Mouse (Mus musculus) forebrain, embryonic 13.5 days (tissue): ENCODE measurements around the gene Rras. TPM values are rescaled to one million over a fixed set of nuclear protein-coding genes. Genes with fewer than 3 reads are reported as not detected.

Experiments used
- ATAC-seq: fragments of 200-750 bp; cut with Nextera tagmentation; 2 replicates; pipeline ENCODE4 v1.8.0; 2017
- H3K27ac ChIP-seq: fragments of 300-500 bp; sonication (generic); 2 replicates; pipeline ENCODE4 v1.5.1; 2015; ENCODE audit warnings: inconsistent platforms, mild to moderate bottlenecking, moderate library complexity
- H3K27me3 ChIP-seq: fragments of 300-500 bp; sonication (generic); 2 replicates; pipeline ENCODE4 v1.6.1; 2015; ENCODE audit warnings: mild to moderate bottlenecking, inconsistent platforms
- H3K36me3 ChIP-seq: fragments of 300-500 bp; sonication (generic); 2 replicates; pipeline ENCODE4 v1.6.1; 2015; ENCODE audit warnings: mild to moderate bottlenecking, inconsistent platforms; ENCODE audit not compliant: poor library complexity, severe bottlenecking
- H3K4me1 ChIP-seq: fragments of 300-500 bp; sonication (generic); 2 replicates; pipeline ENCODE4 v1.6.1; 2015; ENCODE audit warnings: inconsistent platforms
- H3K4me2 ChIP-seq: fragments of 300-500 bp; sonication (generic); 2 replicates; pipeline ENCODE4 v1.6.1; 2015; ENCODE audit warnings: inconsistent platforms, mild to moderate bottlenecking, moderate library complexity
- H3K4me3 ChIP-seq: fragments of 300-500 bp; sonication (generic); 2 replicates; pipeline ENCODE4 v1.5.1; 2015; ENCODE audit warnings: mild to moderate bottlenecking, inconsistent platforms
- H3K9ac ChIP-seq: fragments of 300-500 bp; sonication (generic); 2 replicates; pipeline ENCODE4 v1.6.1; 2015; ENCODE audit warnings: mild to moderate bottlenecking, inconsistent platforms
- H3K9me3 ChIP-seq: fragments of 300-500 bp; sonication (generic); replicated peaks from 2 replicates; pipeline ENCODE4 v1.6.1; 2016; ENCODE audit warnings: inconsistent platforms
- WGBS: fragments of 180-500 bp; shearing (Covaris S2); methylation state at CpG from one replicate; pipeline ENCODE4 v1.1.7; 2015; 5-methylcytosine and 5-hydroxymethylcytosine counted together
- polyA plus RNA-seq: library from polyadenylated mRNA; unstranded; fragments of >200 nt; fragmentation: Nextera tagmentation; extraction: Ambion mirVana; gene quantifications from 2 replicates; pipeline ENCODE4 v1.2.1, GENCODE M21; 2015

Rras gene
- polyA plus RNA-seq, 1 experiment from 2014 or later: 10.2 TPM

- H3K36me3 ChIP-seq: peaks cover 31% of the 10 kb centered on the region
- no peak for ATAC-seq
- peak overlapping the region; percentile 96 for H3K4me3 ChIP-seq
- H3K27me3 ChIP-seq: no peaks in the 10 kb centered on the region
- 0% methylated on average over 32 of the region's 45 CpGs for WGBS
- H3K4me1 ChIP-seq: peaks cover 42% of the 10 kb centered on the region
- no peaks in the 10 kb centered on the region for H3K9me3 ChIP-seq
- H3K27ac ChIP-seq: peak overlapping the region; percentile 93
- peak overlapping the region; percentile 98 for H3K9ac ChIP-seq
- peak overlapping the region; percentile 73 for H3K4me2 ChIP-seq
Measured at GRCm38 (mm10) chr7:44985595-44986191, 32.1 kb upstream of the Rras start.

GRCm38 (mm10) chr7:44986192-44986878 lies 31.4 kb upstream of the Rras start, which contains the start of gene Prmt1:
Prmt1 (minus strand) TSS chr7:44986568.
- Histone ChIP-seq H3K9ac (peak within 1 kb of the TSS; percentile 98), H3K9me3 (no peaks in the 10 kb centered on the region), H3K4me2 (peak within 1 kb of the TSS; percentile 73), H3K4me1 (peaks cover 42% of the 10 kb centered on the region), H3K27ac (peak within 1 kb of the TSS; percentile 93), H3K27me3 (no peaks in the 10 kb centered on the region), H3K4me3 (peak within 1 kb of the TSS; percentile 96), H3K36me3 (peaks cover 29% of the 10 kb centered on the region)
- ATAC-seq: peak; percentile 97
- under 1% methylated on average over 42 of the region's 42 CpGs for WGBS

- peaks cover 42% of the 10 kb centered on the region for H3K4me1 ChIP-seq
- no peaks in the 10 kb centered on the region for H3K9me3 ChIP-seq
- peak overlapping the region; percentile 96 for H3K4me3 ChIP-seq
- peak overlapping the region; percentile 71 for H3K4me2 ChIP-seq
- H3K27me3 ChIP-seq: no peaks in the 10 kb centered on the region
- H3K27ac ChIP-seq: peak overlapping the region; percentile 90
- H3K9ac ChIP-seq: peak overlapping the region; percentile 80
- peaks cover 28% of the 10 kb centered on the region for H3K36me3 ChIP-seq
- no peak; the same call in 1 of the 2 replicates for ATAC-seq
- WGBS: under 1% methylated on average over 29 of the region's 29 CpGs
Measured at GRCm38 (mm10) chr7:44986879-44987718, 30.7 kb upstream of the Rras start.

- H3K4me3 ChIP-seq: peak overlapping the region; percentile 61
- peak overlapping the region; percentile 20; the same call in 1 of the 2 replicates for H3K27ac ChIP-seq
- peak overlapping the region; percentile 88 for H3K9ac ChIP-seq
- peaks cover 33% of the 10 kb centered on the region for H3K4me1 ChIP-seq
- peak overlapping the region; percentile 87 for H3K4me2 ChIP-seq
- WGBS: 15% methylated on average over 10 of the region's 10 CpGs
- H3K9me3 ChIP-seq: no peaks in the 10 kb centered on the region
- peaks cover 52% of the 10 kb centered on the region for H3K36me3 ChIP-seq
- ATAC-seq: no peak
- no peaks in the 10 kb centered on the region for H3K27me3 ChIP-seq
Measured at GRCm38 (mm10) chr7:44996672-44997071, 21.1 kb upstream of the Rras start.

DNA sequence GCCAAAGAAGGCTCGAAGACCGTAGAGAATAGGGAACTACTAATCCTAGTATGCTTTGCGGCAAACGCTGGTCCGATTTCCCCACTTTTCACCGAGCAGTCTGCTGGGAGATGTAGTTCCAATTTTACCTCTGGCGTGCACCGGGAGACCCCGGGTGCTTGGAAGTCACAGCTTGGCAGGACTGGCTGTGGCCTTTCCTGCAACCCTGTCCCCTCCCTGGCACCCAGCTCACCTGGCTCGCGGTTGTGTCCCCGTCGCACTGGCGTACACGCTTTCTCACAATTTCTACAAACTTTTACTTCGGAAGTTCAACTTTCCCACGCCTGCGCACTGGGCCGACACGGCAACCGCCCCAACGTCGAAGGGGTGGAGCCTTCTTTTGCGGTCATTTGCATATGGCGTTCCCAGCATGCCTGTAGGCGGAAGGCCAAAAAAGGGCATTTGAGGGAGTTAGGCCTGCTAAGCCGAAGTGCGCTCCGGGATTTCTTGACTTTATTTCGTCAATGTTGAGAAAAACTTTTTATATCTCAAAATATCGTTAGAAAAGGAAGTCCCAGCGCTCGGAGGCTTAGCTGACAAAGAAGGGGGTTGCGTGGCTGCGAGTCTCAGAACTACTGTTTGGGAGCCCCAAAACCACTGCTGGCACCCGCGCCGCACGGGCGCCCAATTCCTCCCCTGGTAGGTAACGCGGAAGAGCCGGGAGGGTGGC lies 20.4 kb upstream of the Rras start, which contains the start of gene Irf3:
Gene Irf3 (plus strand): TSS at position 418 of the 709 bp plus-strand sequence.
- peaks cover 33% of the 10 kb centered on the region for H3K4me1 ChIP-seq
- under 1% methylated on average over 43 of the region's 43 CpGs for WGBS
- H3K9me3 ChIP-seq: no peaks in the 10 kb centered on the region
- H3K27ac ChIP-seq: peak within 1 kb of the TSS; percentile 67
- H3K27me3 ChIP-seq: no peaks in the 10 kb centered on the region
- peak within 1 kb of the TSS; percentile 88 for H3K9ac ChIP-seq
- peak within 1 kb of the TSS; percentile 61 for H3K4me3 ChIP-seq
- H3K4me2 ChIP-seq: peak within 1 kb of the TSS; percentile 87
- ATAC-seq: peak; percentile 94
- H3K36me3 ChIP-seq: peaks cover 52% of the 10 kb centered on the region

DNA sequence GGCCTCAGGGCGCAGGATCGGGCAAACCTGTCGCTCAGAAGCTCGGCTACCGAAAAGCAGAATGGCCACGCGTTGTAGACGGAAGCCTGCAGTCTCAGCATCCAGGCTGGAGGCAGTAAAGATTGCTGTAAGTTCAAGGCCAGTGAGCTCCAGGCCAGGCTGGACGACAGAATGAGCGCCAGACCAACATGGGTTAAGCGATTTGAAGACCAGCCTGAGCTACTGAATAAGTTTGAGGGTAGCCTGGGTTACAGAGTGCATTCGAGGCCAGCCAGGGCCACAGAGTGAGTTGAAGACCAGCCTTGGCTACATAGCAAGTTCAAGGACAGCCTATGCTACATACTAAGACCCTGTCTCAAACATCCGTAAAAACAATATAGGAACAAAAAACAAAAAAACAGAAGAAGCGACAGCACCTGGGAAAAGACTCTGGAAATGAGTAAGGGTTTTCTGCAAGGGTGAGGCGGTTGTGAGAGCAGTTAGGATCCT lies 19.8 kb upstream of the Rras start:
- H3K27me3 ChIP-seq: no peaks in the 10 kb centered on the region
- 5% methylated on average over 15 of the region's 15 CpGs for WGBS
- no peak; the same call in 1 of the 2 replicates for ATAC-seq
- no peaks in the 10 kb centered on the region for H3K9me3 ChIP-seq
- peak overlapping the region; percentile 61 for H3K4me3 ChIP-seq
- H3K9ac ChIP-seq: peak overlapping the region; percentile 88
- peak overlapping the region; percentile 67 for H3K27ac ChIP-seq
- peak overlapping the region; percentile 87 for H3K4me2 ChIP-seq
- peaks cover 33% of the 10 kb centered on the region for H3K4me1 ChIP-seq
- peaks cover 52% of the 10 kb centered on the region for H3K36me3 ChIP-seq

- H3K4me2 ChIP-seq: peak within 1 kb of the TSS; percentile 87
- H3K9me3 ChIP-seq: no peaks in the 10 kb centered on the region
- peaks cover 54% of the 10 kb centered on the region for H3K36me3 ChIP-seq
- peak within 1 kb of the TSS; percentile 61 for H3K4me3 ChIP-seq
- peaks cover 33% of the 10 kb centered on the region for H3K4me1 ChIP-seq
- H3K9ac ChIP-seq: peak within 1 kb of the TSS; percentile 88
- ATAC-seq: no peak
- 3% methylated on average over 18 of the region's 18 CpGs for WGBS
- no peaks in the 10 kb centered on the region for H3K27me3 ChIP-seq
- peak within 1 kb of the TSS; percentile 67 for H3K27ac ChIP-seq
Measured at GRCm38 (mm10) chr7:44998501-44998955, 19.2 kb upstream of the Rras start, which contains the start of gene Bcl2l12. Bcl2l12 (minus strand) TSS chr7:44998712.

GRCm38 (mm10) chr7:44999753-45000152 lies 18.0 kb upstream of the Rras start:
- no peak overlapping the region for H3K27ac ChIP-seq
- no peak overlapping the region for H3K4me3 ChIP-seq
- WGBS: 87% methylated on average over 11 of the region's 11 CpGs
- H3K4me2 ChIP-seq: no peak overlapping the region
- no peaks in the 10 kb centered on the region for H3K27me3 ChIP-seq
- peaks cover 33% of the 10 kb centered on the region for H3K4me1 ChIP-seq
- peaks cover 62% of the 10 kb centered on the region for H3K36me3 ChIP-seq
- no peak for ATAC-seq
- no peaks in the 10 kb centered on the region for H3K9me3 ChIP-seq
- H3K9ac ChIP-seq: no peak overlapping the region

DNA sequence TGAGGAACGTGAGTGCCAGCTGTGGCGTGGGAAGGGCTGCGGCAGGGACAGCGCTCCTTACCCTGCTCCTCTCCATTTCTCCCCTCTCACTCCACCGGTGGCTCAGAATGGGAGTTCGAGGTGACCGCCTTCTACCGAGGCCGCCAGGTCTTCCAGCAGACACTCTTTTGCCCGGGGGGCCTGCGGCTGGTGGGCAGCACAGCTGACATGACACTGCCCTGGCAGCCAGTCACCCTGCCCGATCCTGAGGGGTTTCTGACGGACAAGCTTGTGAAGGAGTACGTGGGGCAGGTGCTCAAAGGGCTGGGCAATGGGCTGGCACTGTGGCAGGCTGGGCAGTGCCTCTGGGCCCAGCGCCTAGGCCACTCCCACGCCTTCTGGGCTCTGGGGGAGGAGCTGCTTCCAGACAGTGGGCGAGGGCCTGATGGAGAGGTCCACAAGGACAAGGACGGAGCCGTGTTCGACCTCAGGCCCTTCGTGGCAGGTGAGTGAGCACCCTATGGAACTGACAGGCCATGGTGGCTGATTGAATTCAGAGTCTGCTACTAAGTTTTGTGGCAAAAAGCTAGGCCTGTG lies 17.1 kb upstream of the Rras start:
- Histone ChIP-seq H3K9me3 (no peaks in the 10 kb centered on the region), H3K27me3 (no peaks in the 10 kb centered on the region), H3K4me1 (peaks cover 32% of the 10 kb centered on the region), H3K4me3 (no peak overlapping the region), H3K36me3 (peaks cover 62% of the 10 kb centered on the region), H3K27ac (no peak overlapping the region), H3K9ac (no peak overlapping the region; the same call in 1 of the 2 replicates), H3K4me2 (no peak overlapping the region)
- no peak for ATAC-seq
- 82% methylated on average over 21 of the region's 21 CpGs for WGBS

DNA sequence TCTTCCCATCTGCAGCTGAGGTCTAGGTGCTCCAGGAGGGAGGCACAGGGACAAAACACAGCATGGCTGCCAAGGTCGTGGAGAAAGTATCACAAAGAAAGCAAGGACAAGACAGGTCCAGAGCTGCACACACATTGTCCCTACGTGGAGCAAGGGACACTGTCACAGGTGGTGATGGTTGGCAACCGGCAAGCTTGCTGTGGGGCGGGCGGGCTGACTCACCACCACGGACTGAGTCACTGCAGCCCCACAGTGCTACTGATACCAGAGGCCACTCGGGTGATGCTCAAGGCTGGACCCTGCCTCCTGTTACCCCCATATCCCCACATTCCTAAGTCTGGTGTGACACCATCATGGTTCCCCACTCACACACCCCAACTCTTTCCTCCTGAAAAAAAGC lies 15.3 kb upstream of the Rras start:
- Histone ChIP-seq H3K27ac (no peak overlapping the region), H3K4me2 (no peak overlapping the region), H3K9me3 (no peaks in the 10 kb centered on the region), H3K36me3 (peaks cover 79% of the 10 kb centered on the region), H3K4me3 (no peak overlapping the region), H3K9ac (no peak overlapping the region), H3K4me1 (peaks cover 18% of the 10 kb centered on the region), H3K27me3 (no peaks in the 10 kb centered on the region)
- 91% methylated on average over 7 of the region's 7 CpGs for WGBS
- no peak for ATAC-seq

DNA sequence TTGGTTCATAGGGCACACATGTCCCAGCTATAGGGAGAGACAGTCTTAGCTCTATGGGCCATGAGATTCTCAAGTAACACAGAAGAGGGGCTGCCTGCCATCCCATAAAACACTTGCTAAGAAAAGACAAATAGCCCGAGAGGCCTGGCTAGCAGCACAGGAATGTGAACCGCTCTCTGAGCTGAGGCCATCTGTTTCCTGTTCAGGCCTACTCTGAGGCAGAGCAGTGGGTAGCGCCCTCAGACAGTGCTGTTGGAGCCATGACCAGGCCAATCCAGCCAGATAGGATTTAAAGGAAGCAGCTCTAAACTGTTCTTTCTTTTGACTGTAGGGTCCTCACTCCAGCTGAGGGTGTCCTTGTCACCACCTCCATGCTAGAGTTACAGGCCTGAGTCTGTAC lies 13.2 kb upstream of the Rras start:
- no peak overlapping the region for H3K9ac ChIP-seq
- ATAC-seq: no peak
- no peaks in the 10 kb centered on the region for H3K27me3 ChIP-seq
- peaks cover 2% of the 10 kb centered on the region for H3K4me1 ChIP-seq
- H3K4me3 ChIP-seq: no peak overlapping the region
- no peaks in the 10 kb centered on the region for H3K9me3 ChIP-seq
- no peak overlapping the region for H3K4me2 ChIP-seq
- 92% methylated on average over 3 of the region's 3 CpGs for WGBS
- H3K27ac ChIP-seq: no peak overlapping the region
- H3K36me3 ChIP-seq: peaks cover 100% of the 10 kb centered on the region
